Mouse (Mus musculus) central nervous system, embryonic 18 days (tissue): ENCODE measurements around the gene Defa30. TPM values are rescaled to one million over a fixed set of nuclear protein-coding genes. Genes with fewer than 3 reads are reported as not detected.

Experiments used
- polyA plus RNA-seq: library from polyadenylated mRNA; depleted of rRNA; stranded (reverse); fragments of >200 nt; gene quantifications from 2 replicates; pipeline ENCODE4 v1.2.3, GENCODE M21; 2012; rRNA removed

Defa30 gene
- not detected in 2 replicates for polyA plus RNA-seq

DNA sequence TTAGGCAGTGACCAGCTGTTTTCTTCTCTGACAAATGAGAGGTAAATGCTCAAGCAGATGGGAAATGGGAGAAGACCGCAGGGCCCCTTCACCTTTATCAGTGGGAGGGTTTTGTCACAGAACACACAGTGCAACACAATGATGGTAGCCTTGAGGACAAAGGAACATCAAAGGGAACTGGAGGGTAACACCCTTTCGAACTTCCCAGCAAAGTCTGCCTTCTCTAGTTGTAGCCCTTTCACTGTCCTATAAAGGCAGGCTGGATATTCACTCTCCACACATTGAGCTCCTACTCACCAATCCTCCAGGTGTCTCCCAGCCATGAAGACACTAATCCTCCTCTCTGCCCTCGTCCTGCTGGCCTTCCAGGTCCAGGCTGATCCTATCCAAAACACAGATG lies at the start of gene Defa30:
Defa30 (plus strand) TSS at position 301 of the 400 bp plus-strand sequence.

DNA sequence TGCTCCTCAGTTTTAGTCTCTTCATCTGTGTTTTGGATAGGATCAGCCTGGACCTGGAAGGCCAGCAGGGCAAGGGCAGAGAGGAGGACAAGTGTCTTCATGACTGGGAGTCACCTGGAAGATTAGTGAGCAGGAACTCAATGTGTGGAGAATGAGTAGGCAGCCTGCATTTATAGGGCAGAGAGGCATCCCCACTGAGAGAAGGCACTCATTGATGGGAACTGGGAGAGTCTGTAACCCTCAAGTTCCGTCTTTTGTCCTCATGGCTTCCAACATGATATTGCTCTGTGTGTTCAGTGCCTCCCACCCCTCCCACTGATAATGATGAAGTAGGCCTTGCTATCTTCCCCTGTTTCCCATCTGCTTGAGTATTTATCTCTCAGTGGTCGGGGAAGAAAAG lies 38.5 kb upstream of the Defa30 start, which contains the start of gene Gm14851:
Gm14851 (minus strand) TSS at position 101 of the 400 bp plus-strand sequence.

DNA sequence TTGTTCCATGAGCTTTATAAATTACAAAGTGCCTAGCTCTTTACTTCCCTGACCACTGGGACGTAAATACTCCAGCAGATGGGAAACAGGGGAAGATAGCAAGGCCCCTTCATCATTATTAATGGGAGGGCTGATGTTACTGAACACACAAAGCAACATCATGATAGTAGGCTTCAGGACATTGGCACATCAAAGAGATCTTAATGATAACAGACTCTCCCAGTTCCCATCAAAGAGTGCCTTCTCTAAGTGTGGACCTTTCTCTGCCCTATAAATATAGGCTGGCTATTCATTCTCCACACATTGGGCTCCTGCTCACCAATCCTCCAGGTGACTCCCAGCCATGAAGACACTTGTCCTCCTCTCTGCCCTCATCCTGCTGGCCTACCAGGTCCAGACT lies 27.5 kb downstream of the Defa30 start, which contains the start of gene Defa22:
Defa22 (plus strand) TSS at position 301 of the 400 bp plus-strand sequence.

Other genes with a start within 250 kb of the Defa30 start
- not detected in 2 replicates for gene Defb33, start 242.0 kb upstream of the Defa30 start, polyA plus RNA-seq
- gene Gm15056, start 232.0 kb upstream of the Defa30 start, polyA plus RNA-seq, result not detected in 2 replicates
- not detected in 2 replicates for gene Gm6040, start 212.6 kb upstream of the Defa30 start, polyA plus RNA-seq
- not detected in 2 replicates for gene AY761185, start 189.9 kb upstream of the Defa30 start, polyA plus RNA-seq
- gene Defa21, start 109.1 kb upstream of the Defa30 start, polyA plus RNA-seq, result not detected in 2 replicates
- gene Defa23, start 79.6 kb upstream of the Defa30 start, polyA plus RNA-seq, result not detected in 2 replicates
- not detected in 2 replicates for gene Defa35, start 69.6 kb upstream of the Defa30 start, polyA plus RNA-seq
- gene Defa25, start 50.2 kb upstream of the Defa30 start, polyA plus RNA-seq, result not detected in 2 replicates
- not detected in 2 replicates for gene Gm14851, start 38.6 kb upstream of the Defa30 start, polyA plus RNA-seq
- not detected in 2 replicates for gene Defa22, start 27.6 kb downstream of the Defa30 start, polyA plus RNA-seq
- not detected in 2 replicates for gene Defa31, start 57.0 kb downstream of the Defa30 start, polyA plus RNA-seq
- not detected in 2 replicates for gene Gm15293, start 66.9 kb downstream of the Defa30 start, polyA plus RNA-seq
- not detected in 2 replicates for gene Gm15292, start 115.1 kb downstream of the Defa30 start, polyA plus RNA-seq
- gene Defa27, start 180.9 kb downstream of the Defa30 start, polyA plus RNA-seq, result not detected in 2 replicates
- not detected in 2 replicates for gene Defa29, start 192.4 kb downstream of the Defa30 start, polyA plus RNA-seq
- gene Defa2, start 243.9 kb downstream of the Defa30 start, polyA plus RNA-seq, result not detected in 2 replicates